Mouse (Mus musculus): ENCODE measurements around the gene Arid3c.
"Not testable (repeated sequence)": the region's sequence is repeated elsewhere in the genome, so short reads cannot be mapped to it uniquely, and the experiment has no call there.

- TF ChIP-seq CTCF (IDR thresholded peaks at IDR 0.05; ENCODE audit: extremely low read depth, insufficient read depth, insufficient read length, insufficient replicate concordance); POLR2A (IDR thresholded peaks at IDR 0.05; ENCODE audit: low read depth, low read length): not testable (repeated sequence)
Measured at GRCm38 (mm10) chr4:41700224-41700623, 30.7 kb downstream of the Arid3c start.

Data from spleen, adult 2 months (tissue).